ENCODE assay signal across 16 mouse cellular contexts in genomic region chr4:80203916-80204315, GRCm38 (mm10).
A peak's percentile ranks its signal among the peaks of the same experiment; 100 is the strongest.
DNase-seq lines count a peak whose midpoint lies in the region; ATAC-seq and TF ChIP-seq lines count a peak whose summit lies in the region.
"Had no signal": no experiment of that assay in that cellular context is flagged by ENCODE, and none has a peak within 500 bp of the region (broad histone marks: within the 10 kb centered on the region; RNA-seq: fewer than 3 reads in every experiment).

No protein-coding gene starts in this region.

- WGBS in forebrain, embryonic 15.5 days: 48% methylated on average over 6 of the region's 6 CpGs
- WGBS in forebrain, embryonic 11.5 days: 84% methylated on average over 6 of the region's 6 CpGs
- WGBS in forebrain, postnatal 0 days: 43% methylated on average over 6 of the region's 6 CpGs

- H3K27me3 ChIP-seq in forebrain, embryonic 15.5 days: no peaks in the 10 kb centered on the region
- H3K27me3 ChIP-seq in forebrain, embryonic 11.5 days (ENCODE audit: control insufficient read depth, insufficient read depth, low read length): no peaks in the 10 kb centered on the region
- H3K27me3 ChIP-seq in forebrain, postnatal 0 days (ENCODE audit: insufficient read depth, low read length): no peaks in the 10 kb centered on the region
- H3K27me3 ChIP-seq: embryonic facial prominence, embryonic 12.5 days had no signal

- ATAC-seq in forebrain, embryonic 15.5 days (replicated peaks): peak; percentile 95
- ATAC-seq in forebrain, embryonic 11.5 days (replicated peaks; ENCODE audit: low FRiP score): no peak
- ATAC-seq in forebrain, postnatal 0 days: peak; percentile 91

- no peak for TF ChIP-seq CTCF in forebrain, postnatal 0 days (IDR thresholded peaks at IDR 0.05; ENCODE audit: low read depth)

- no peak for DNase-seq in forebrain, embryonic 11.5 days (ENCODE audit: low spot score)
- peak; percentile 74 for DNase-seq in forebrain, postnatal 0 days
- peak; percentile 17 to 25 for DNase-seq in layer of hippocampus, postnatal 10 days (ENCODE audit: low spot score in 2 of 2)
- peak; percentile 51 to 56 for DNase-seq in right cerebral cortex, adult 2 months (ENCODE audit: low spot score in 2 of 2)
- DNase-seq in heart, postnatal 10 days: no peak
- DNase-seq in gastrocnemius, postnatal 36 days: no peak
- no peak for DNase-seq in adrenal gland, postnatal 25 days
- DNase-seq: gastrocnemius, postnatal 10 days; heart, postnatal 36 days; retina, postnatal 1 day had no signal

- peaks cover 12% of the 10 kb centered on the region for H3K4me1 ChIP-seq in forebrain, embryonic 15.5 days
- H3K4me1 ChIP-seq in forebrain, embryonic 11.5 days (replicated peaks; ENCODE audit: control insufficient read depth, insufficient read depth, low read length): no peaks in the 10 kb centered on the region
- H3K4me1 ChIP-seq in forebrain, postnatal 0 days (ENCODE audit: insufficient read depth): peaks cover 2% of the 10 kb centered on the region; the same call in 1 of the 2 replicates
- H3K4me1 ChIP-seq: embryonic facial prominence, embryonic 12.5 days had no signal

- H3K27ac ChIP-seq in forebrain, embryonic 15.5 days (replicated peaks): peak overlapping the region; percentile 73
- H3K27ac ChIP-seq in forebrain, embryonic 11.5 days (ENCODE audit: low read depth, low read length): no peak overlapping the region
- peak overlapping the region; percentile 72 for H3K27ac ChIP-seq in forebrain, postnatal 0 days (ENCODE audit: low read depth, low read length)
- H3K27ac ChIP-seq: embryonic facial prominence, embryonic 12.5 days; kidney, postnatal 0 days; stomach, postnatal 0 days had no signal

- intact Hi-C loops in heart, postnatal 10 days (cut with DNase I): no loop called here
- intact Hi-C loops in gastrocnemius, postnatal 36 days (cut with DNase I): no loop called here

- no peak overlapping the region for H3K4me3 ChIP-seq in forebrain, embryonic 15.5 days
- no peak overlapping the region for H3K4me3 ChIP-seq in forebrain, embryonic 11.5 days (ENCODE audit: low read depth, low read length)
- no peak overlapping the region for H3K4me3 ChIP-seq in forebrain, postnatal 0 days (ENCODE audit: low read depth, low read length)
- H3K4me3 ChIP-seq: embryonic facial prominence, embryonic 12.5 days; myocyte had no signal

- H3K4me2 ChIP-seq in forebrain, embryonic 15.5 days (replicated peaks): no peak overlapping the region
- no peak overlapping the region for H3K4me2 ChIP-seq in forebrain, embryonic 11.5 days (ENCODE audit: low read depth, low read length, severe bottlenecking)
- no peak overlapping the region for H3K4me2 ChIP-seq in forebrain, postnatal 0 days (ENCODE audit: low read depth)
- H3K4me2 ChIP-seq: embryonic facial prominence, embryonic 12.5 days; liver, embryonic 11.5 days had no signal

- no peaks in the 10 kb centered on the region for H3K9me3 ChIP-seq in forebrain, embryonic 15.5 days
- H3K9me3 ChIP-seq in forebrain, embryonic 11.5 days (ENCODE audit: control insufficient read depth, low read length): no peaks in the 10 kb centered on the region
- no peaks in the 10 kb centered on the region for H3K9me3 ChIP-seq in forebrain, postnatal 0 days (ENCODE audit: low read length)
- H3K9me3 ChIP-seq: embryonic facial prominence, embryonic 12.5 days had no signal

- no peak overlapping the region for H3K9ac ChIP-seq in forebrain, embryonic 15.5 days (replicated peaks)
- no peak overlapping the region for H3K9ac ChIP-seq in forebrain, embryonic 11.5 days (ENCODE audit: low read length)
- no peak overlapping the region for H3K9ac ChIP-seq in forebrain, postnatal 0 days
- H3K9ac ChIP-seq: embryonic facial prominence, embryonic 12.5 days had no signal

- H3K36me3 ChIP-seq in forebrain, embryonic 15.5 days: no peaks in the 10 kb centered on the region
- H3K36me3 ChIP-seq in forebrain, embryonic 11.5 days (ENCODE audit: control insufficient read depth, insufficient read depth, low read length): no peaks in the 10 kb centered on the region
- H3K36me3 ChIP-seq in forebrain, postnatal 0 days (ENCODE audit: insufficient read depth): no peaks in the 10 kb centered on the region
- H3K36me3 ChIP-seq: embryonic facial prominence, embryonic 12.5 days had no signal

Comparison
In these comparisons a context has a peak if more than half of its experiments do, and no peak if none do; other contexts are left out.
1. DNase-seq: peak in forebrain, postnatal 0 days (single experiment), layer of hippocampus, postnatal 10 days (2 of 2) and right cerebral cortex, adult 2 months (2 of 2); none in forebrain, embryonic 11.5 days (single experiment), heart, postnatal 10 days (0 of 2), gastrocnemius, postnatal 36 days (0 of 2) and adrenal gland, postnatal 25 days (single experiment).